Mouse (Mus musculus): ENCODE measurements around the gene Gng4.

- no peak for TF ChIP-seq CTCF (IDR thresholded peaks at IDR 0.05; ENCODE audit: extremely low read depth, insufficient read length, insufficient replicate concordance, low read depth, low read length)
- no peak for TF ChIP-seq POLR2A (IDR thresholded peaks at IDR 0.05; ENCODE audit: low read depth, low read length)
Measured at GRCm38 (mm10) chr13:13835180-13835579, 51.3 kb downstream of the Gng4 start.
